Mouse (Mus musculus): Measurements from ENCODE around the gene Krt34. TPM values are rescaled to one million over a fixed set of nuclear protein-coding genes. Genes with fewer than 3 reads are reported as not detected.

Gene Krt34
- total RNA-seq (2021) = not detected
- long read RNA-seq = 0 reads

- DNase-seq (ENCODE audit: low spot score in 2 of 2) = no peak
Observed at GRCm38 (mm10) chr11:100041454-100041853, at the start of gene Krt34. Gene Krt34, minus strand, starts transcription at chr11:100041554.

- DNase-seq (ENCODE audit: low spot score in 2 of 2) = no peak
Observed at GRCm38 (mm10) chr11:100088378-100089025, 47.1 kb upstream of the Krt34 start.

GRCm38 (mm10) chr11:100087861-100088260, 46.5 kb upstream of the Krt34 start, which contains the start of gene Krt32:
Gene Krt32, minus strand, starts transcription at chr11:100088226.
- no peak for DNase-seq (ENCODE audit: low spot score in 2 of 2)

- no peak for DNase-seq (ENCODE audit: low spot score in 2 of 2)
Observed at GRCm38 (mm10) chr11:100073873-100074272, 32.5 kb upstream of the Krt34 start.

- no peak for DNase-seq (ENCODE audit: low spot score in 2 of 2)
Observed at GRCm38 (mm10) chr11:100067293-100068036, 26.1 kb upstream of the Krt34 start.

GRCm38 (mm10) chr11:100066236-100067010, 25.1 kb upstream of the Krt34 start:
- DNase-seq (ENCODE audit: low spot score in 2 of 2) = no peak

GRCm38 (mm10) chr11:100058875-100059274, 17.5 kb upstream of the Krt34 start:
- DNase-seq (ENCODE audit: low spot score in 2 of 2) = no peak

GRCm38 (mm10) chr11:100055686-100056655, 14.6 kb upstream of the Krt34 start:
- DNase-seq (ENCODE audit: low spot score in 2 of 2) = no peak

- no peak for DNase-seq (ENCODE audit: low spot score in 2 of 2)
Observed at GRCm38 (mm10) chr11:100050451-100050850, 9.1 kb upstream of the Krt34 start, which contains the start of gene Krt31. Gene Krt31, minus strand, starts transcription at chr11:100050551.

GRCm38 (mm10) chr11:100047193-100047592, 5.8 kb upstream of the Krt34 start:
- no peak for DNase-seq (ENCODE audit: low spot score in 2 of 2)

GRCm38 (mm10) chr11:100046303-100046866, 5.0 kb upstream of the Krt34 start:
- DNase-seq (ENCODE audit: low spot score in 2 of 2) = no peak

GRCm38 (mm10) chr11:100029768-100030167, 11.6 kb downstream of the Krt34 start, which contains the start of gene Krt33b:
Gene Krt33b, minus strand, starts transcription at chr11:100029868.
- DNase-seq (ENCODE audit: low spot score in 2 of 2) = no peak

- no peak for DNase-seq (ENCODE audit: low spot score in 2 of 2)
Observed at GRCm38 (mm10) chr11:100021438-100021837, 19.9 kb downstream of the Krt34 start.

GRCm38 (mm10) chr11:100019466-100019865, 21.9 kb downstream of the Krt34 start:
- DNase-seq (ENCODE audit: low spot score in 2 of 2) = no peak

GRCm38 (mm10) chr11:100016112-100016511, 25.2 kb downstream of the Krt34 start, which contains the start of gene Krt33a:
Gene Krt33a, minus strand, starts transcription at chr11:100016212.
- no peak for DNase-seq (ENCODE audit: low spot score in 2 of 2)

- DNase-seq (ENCODE audit: low spot score in 2 of 2) = no peak
Observed at GRCm38 (mm10) chr11:100013691-100014171, 27.6 kb downstream of the Krt34 start.

- DNase-seq (ENCODE audit: low spot score in 2 of 2) = no peak
Observed at GRCm38 (mm10) chr11:100010682-100011081, 30.7 kb downstream of the Krt34 start.

- no peak for DNase-seq (ENCODE audit: low spot score in 2 of 2)
Observed at GRCm38 (mm10) chr11:100008336-100008735, 33.0 kb downstream of the Krt34 start.

- DNase-seq (ENCODE audit: low spot score in 2 of 2) = no peak
Observed at GRCm38 (mm10) chr11:100006624-100007023, 34.7 kb downstream of the Krt34 start.

GRCm38 (mm10) chr11:100005905-100006304, 35.4 kb downstream of the Krt34 start:
- no peak for DNase-seq (ENCODE audit: low spot score in 2 of 2)
